Comparison of ENCODE assay signal across 10 mouse cellular contexts in genomic region chr2:161302796-161303195, GRCm38 (mm10).
"Had no signal": no experiment of that assay in that cellular context is flagged by ENCODE, and none has a peak within 500 bp of the region (broad histone marks: within the 10 kb centered on the region; RNA-seq: fewer than 3 reads in every experiment).

No protein-coding gene starts in this region.

- H3K36me3 ChIP-seq: limb, embryonic 15.5 days; liver, embryonic 12.5 days; lung, embryonic 15.5 days; midbrain, embryonic 13.5 days had no signal

- H3K4me2 ChIP-seq: limb, embryonic 15.5 days; liver, embryonic 12.5 days; lung, embryonic 15.5 days; midbrain, embryonic 13.5 days had no signal

- H3K4me1 ChIP-seq: limb, embryonic 15.5 days; liver, embryonic 12.5 days; lung, embryonic 15.5 days; midbrain, embryonic 13.5 days had no signal

- H3K9me3 ChIP-seq: limb, embryonic 15.5 days; liver, embryonic 12.5 days; lung, embryonic 15.5 days; midbrain, embryonic 13.5 days had no signal

- H3K4me3 ChIP-seq: limb, embryonic 15.5 days; liver, embryonic 12.5 days; lung, embryonic 15.5 days; midbrain, embryonic 13.5 days had no signal

- H3K27ac ChIP-seq: limb, embryonic 15.5 days; liver, embryonic 12.5 days; lung, embryonic 15.5 days; midbrain, embryonic 13.5 days had no signal

- DNase-seq: kidney, adult 8-10 months; kidney, postnatal 25 days; lung, postnatal 14 days; right cerebral cortex, adult 18-20 months; right cerebral cortex, postnatal 25 days; thymus, postnatal 36 days had no signal

- H3K9ac ChIP-seq: limb, embryonic 15.5 days; liver, embryonic 12.5 days; lung, embryonic 15.5 days; midbrain, embryonic 13.5 days had no signal

- H3K27me3 ChIP-seq: limb, embryonic 15.5 days; liver, embryonic 12.5 days; lung, embryonic 15.5 days; midbrain, embryonic 13.5 days had no signal

- ATAC-seq: liver, embryonic 12.5 days; midbrain, embryonic 13.5 days had no signal
